Mouse (Mus musculus) stomach, postnatal 0 days (tissue): ENCODE data around the gene Trmt5. TPM values are rescaled to one million over a fixed set of nuclear protein-coding genes. Genes with fewer than 3 reads are reported as not detected.

ENCODE experiments used
- ATAC-seq: fragments of 200-750 bp; cut with Nextera tagmentation; 2 replicates; pipeline ENCODE4 v1.8.0; 2017; ENCODE audit not compliant: low FRiP score, low TSS enrichment
- DNase-seq: peaks from one replicate; pipeline ENCODE4 v3.0.0-alpha.2; 2016; ENCODE audit warnings: low spot score
- H3K27ac ChIP-seq: fragments of 300-500 bp; sonication (generic); replicated peaks from 2 replicates; pipeline ENCODE4 v1.5.1; 2014; ENCODE audit warnings: mild to moderate bottlenecking, control low read depth
- H3K27me3 ChIP-seq: fragments of 300-500 bp; sonication (generic); 2 replicates; pipeline ENCODE4 v1.6.1; 2014; ENCODE audit warnings: low read length; ENCODE audit not compliant: control insufficient read depth, insufficient read depth
- H3K36me3 ChIP-seq: fragments of 300-500 bp; sonication (generic); 2 replicates; pipeline ENCODE4 v1.6.1; 2014; ENCODE audit warnings: low read length, mixed read lengths; ENCODE audit not compliant: control insufficient read depth, insufficient read depth
- H3K4me1 ChIP-seq: fragments of 300-500 bp; sonication (generic); replicated peaks from 2 replicates; pipeline ENCODE4 v1.6.1; 2014; ENCODE audit warnings: antibody characterized with exemption; ENCODE audit not compliant: control insufficient read depth, insufficient read depth
- H3K4me2 ChIP-seq: fragments of 300-500 bp; sonication (generic); replicated peaks from 2 replicates; pipeline ENCODE4 v1.6.1; 2014; ENCODE audit warnings: low read depth, mild to moderate bottlenecking, control low read depth, moderate library complexity
- H3K4me3 ChIP-seq: fragments of 300-500 bp; sonication (generic); 2 replicates; pipeline ENCODE4 v1.5.1; 2014; ENCODE audit warnings: low read depth, low read length, control low read depth
- H3K9ac ChIP-seq: fragments of 300-500 bp; sonication (generic); 2 replicates; pipeline ENCODE4 v1.6.1; 2014; ENCODE audit warnings: mild to moderate bottlenecking, low read length, control low read depth, mixed read lengths
- H3K9me3 ChIP-seq: fragments of 300-500 bp; sonication (generic); 2 replicates; pipeline ENCODE4 v1.6.1; 2016; ENCODE audit warnings: low read length; ENCODE audit not compliant: control insufficient read depth
- CTCF ChIP-seq: IDR thresholded peaks from 2 replicates; pipeline ENCODE4 v1.5.1; 2016; ENCODE audit warnings: antibody characterized with exemption, low read depth, mild to moderate bottlenecking, moderate library complexity
- EP300 ChIP-seq: optimal IDR thresholded peaks from 2 replicates; pipeline ENCODE3; 2016; ENCODE audit warnings: antibody characterized with exemption
- WGBS: fragments of 180-500 bp; shearing (Covaris S2); extraction: QIAGEN DNeasy Blood & Tissue Kit; methylation state at CpG from one replicate; pipeline ENCODE4 v1.1.7; 2014; 5-methylcytosine and 5-hydroxymethylcytosine counted together
- polyA plus RNA-seq: library from polyadenylated mRNA; unstranded; fragments of >200 nt; fragmentation: Nextera tagmentation; extraction: Ambion mirVana; gene quantifications from 2 replicates; pipeline ENCODE4 v1.2.1, GENCODE M21; 2015

The Trmt5 gene
- polyA plus RNA-seq, 1 experiment from 2014 or later, result 7.3 TPM

DNA sequence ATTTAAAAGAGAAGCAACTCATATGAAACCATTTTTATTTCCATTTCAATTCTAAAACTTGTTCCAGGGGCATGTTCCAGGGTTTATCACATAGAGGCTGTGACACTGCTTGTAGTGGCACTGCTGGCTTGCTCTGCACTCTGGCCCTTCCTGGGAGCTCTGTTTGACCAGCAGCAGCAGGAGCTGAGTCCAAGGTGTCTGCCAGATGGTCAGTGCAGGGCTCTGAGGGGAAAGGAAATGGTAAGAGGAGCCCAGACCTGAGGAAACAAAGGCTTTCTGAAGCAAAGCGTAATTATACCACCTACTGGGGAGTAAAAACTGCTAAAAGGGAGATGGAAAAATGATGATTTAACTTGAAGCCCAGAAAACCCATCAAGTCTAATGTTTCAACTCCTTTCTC, 18.0 kb downstream of the Trmt5 start:
- Histone ChIP-seq H3K27ac (no peak overlapping the region), H3K9me3 (no peaks in the 10 kb centered on the region), H3K27me3 (no peaks in the 10 kb centered on the region), H3K4me1 (no peaks in the 10 kb centered on the region), H3K4me2 (no peak overlapping the region), H3K9ac (no peak overlapping the region), H3K4me3 (no peak overlapping the region), H3K36me3 (no peaks in the 10 kb centered on the region)
- no peak for DNase-seq
- TF ChIP-seq EP300, result no peak
- TF ChIP-seq CTCF, result no peak
- WGBS, result 100% methylated on average over 1 of the region's 1 CpGs
- no peak for ATAC-seq

DNA sequence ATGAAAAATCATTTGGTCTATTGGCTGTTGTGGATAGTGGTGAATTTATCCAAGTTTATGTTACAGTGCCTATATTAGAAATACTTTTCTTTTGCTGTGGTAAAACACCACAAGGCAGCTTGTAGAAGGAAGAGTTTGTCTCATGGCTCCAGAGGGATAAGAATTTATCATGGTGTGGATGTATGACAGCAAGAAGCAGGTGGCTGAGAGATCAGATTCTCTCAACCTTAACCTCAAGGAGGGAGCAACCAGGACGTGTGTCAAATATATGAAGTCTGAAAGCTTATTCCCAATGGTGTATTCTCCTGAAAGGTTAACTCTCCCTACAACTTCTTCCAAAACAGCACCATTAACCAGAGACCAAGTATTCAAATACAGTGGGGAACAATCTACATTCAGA, 19.9 kb downstream of the Trmt5 start:
- 83% methylated on average over 1 of the region's 1 CpGs for whole genome bisulfite sequencing
- Histone ChIP-seq H3K4me2 (no peak overlapping the region), H3K27ac (no peak overlapping the region), H3K36me3 (no peaks in the 10 kb centered on the region), H3K9ac (no peak overlapping the region), H3K4me1 (no peaks in the 10 kb centered on the region), H3K9me3 (no peaks in the 10 kb centered on the region), H3K27me3 (no peaks in the 10 kb centered on the region), H3K4me3 (no peak overlapping the region)
- DNase-seq, result no peak
- TF ChIP-seq EP300 (no peak), CTCF (no peak)
- no peak for ATAC-seq

DNA sequence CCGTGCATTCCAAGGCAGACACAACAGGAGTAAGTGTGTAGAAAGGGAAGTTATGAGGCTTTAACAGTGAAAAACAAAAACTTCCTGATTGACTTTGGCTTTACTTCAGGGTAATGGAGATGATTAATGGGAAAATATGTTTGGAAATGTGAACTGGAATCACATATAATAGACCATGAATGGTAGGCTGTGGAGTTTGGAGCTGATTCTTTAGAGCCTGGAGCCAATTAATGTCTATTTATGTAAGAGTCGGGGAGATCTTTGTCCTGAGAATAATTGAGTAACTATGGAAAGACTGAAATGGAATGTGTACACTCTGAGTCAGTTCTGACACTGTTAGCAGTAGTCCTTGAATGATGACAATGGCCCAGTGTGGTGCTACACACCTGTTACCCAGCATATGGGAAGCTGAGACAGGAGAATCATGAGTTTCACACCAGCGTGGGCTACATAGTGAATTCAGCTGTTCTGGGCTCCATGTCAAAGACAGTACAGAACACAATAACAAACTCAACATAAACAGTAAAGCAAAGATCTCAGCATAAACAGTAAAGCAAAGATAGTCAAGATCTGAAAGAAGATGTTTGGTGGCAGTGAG, 21.0 kb downstream of the Trmt5 start:
- H3K27ac ChIP-seq, result no peak overlapping the region
- TF ChIP-seq CTCF, result no peak
- no peak for TF ChIP-seq EP300
- DNase-seq (no peak), ATAC-seq (no peak)
- H3K9me3 ChIP-seq, result no peaks in the 10 kb centered on the region
- no peaks in the 10 kb centered on the region for H3K4me1 ChIP-seq
- H3K9ac ChIP-seq, result no peak overlapping the region
- H3K4me2 ChIP-seq, result no peak overlapping the region
- 48% methylated on average over 3 of the region's 3 CpGs for WGBS
- no peak overlapping the region for H3K4me3 ChIP-seq
- no peaks in the 10 kb centered on the region for H3K27me3 ChIP-seq
- no peaks in the 10 kb centered on the region for H3K36me3 ChIP-seq

DNA sequence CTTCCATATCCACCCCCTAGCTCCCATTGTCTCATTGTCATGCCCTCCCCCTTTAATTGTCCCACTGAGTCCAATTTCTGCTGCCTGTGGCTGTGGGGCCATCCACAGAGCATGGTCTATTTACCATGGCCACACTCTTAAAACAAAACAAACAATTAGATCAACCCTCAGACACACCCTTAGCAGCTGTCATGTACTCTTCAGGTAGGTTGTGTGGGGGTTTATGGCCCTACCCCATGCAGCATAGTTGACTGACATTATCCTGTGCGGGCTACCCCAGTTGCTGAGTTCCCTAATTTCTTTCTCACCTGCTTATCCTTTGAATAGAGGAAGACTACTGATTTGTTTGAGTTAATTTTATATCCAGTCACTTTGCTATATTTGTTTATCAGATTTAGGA, 26.2 kb downstream of the Trmt5 start:
- ATAC-seq (no peak), DNase-seq (no peak)
- Histone ChIP-seq H3K4me2 (no peak overlapping the region), H3K4me3 (no peak overlapping the region), H3K9me3 (no peaks in the 10 kb centered on the region), H3K36me3 (no peaks in the 10 kb centered on the region), H3K9ac (no peak overlapping the region), H3K27ac (no peak overlapping the region), H3K4me1 (no peaks in the 10 kb centered on the region), H3K27me3 (no peaks in the 10 kb centered on the region)
- 96% methylated on average over 1 of the region's 1 CpGs for WGBS
- TF ChIP-seq CTCF (no peak), EP300 (no peak)

DNA sequence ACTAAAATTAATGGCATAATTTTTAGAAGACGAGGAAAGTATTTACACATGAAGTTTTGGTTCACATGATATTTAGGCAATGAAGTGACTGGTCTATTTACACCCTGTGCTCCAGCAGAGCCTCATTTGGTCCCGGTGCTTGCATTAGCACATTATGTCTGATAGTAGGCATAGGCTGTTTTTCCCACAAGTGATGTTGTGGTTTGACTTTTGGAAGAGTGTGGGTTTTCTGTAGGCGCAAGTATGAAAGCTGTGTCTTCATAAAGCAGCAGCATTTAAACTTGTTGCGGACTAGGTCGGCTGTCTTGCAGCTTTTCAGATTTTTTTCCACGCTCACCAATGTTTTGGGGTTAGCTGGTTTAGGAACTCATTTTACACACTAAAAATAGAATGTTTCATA, 27.2 kb downstream of the Trmt5 start:
- no peak for TF ChIP-seq EP300
- no peak for TF ChIP-seq CTCF
- no peak overlapping the region for H3K4me2 ChIP-seq
- WGBS, result 94% methylated on average over 6 of the region's 6 CpGs
- ATAC-seq (no peak), DNase-seq (no peak)
- H3K9ac ChIP-seq, result no peak overlapping the region
- no peak overlapping the region for H3K27ac ChIP-seq
- no peaks in the 10 kb centered on the region for H3K4me1 ChIP-seq
- H3K27me3 ChIP-seq, result no peaks in the 10 kb centered on the region
- H3K36me3 ChIP-seq, result no peaks in the 10 kb centered on the region
- H3K4me3 ChIP-seq, result no peak overlapping the region
- H3K9me3 ChIP-seq, result no peaks in the 10 kb centered on the region

DNA sequence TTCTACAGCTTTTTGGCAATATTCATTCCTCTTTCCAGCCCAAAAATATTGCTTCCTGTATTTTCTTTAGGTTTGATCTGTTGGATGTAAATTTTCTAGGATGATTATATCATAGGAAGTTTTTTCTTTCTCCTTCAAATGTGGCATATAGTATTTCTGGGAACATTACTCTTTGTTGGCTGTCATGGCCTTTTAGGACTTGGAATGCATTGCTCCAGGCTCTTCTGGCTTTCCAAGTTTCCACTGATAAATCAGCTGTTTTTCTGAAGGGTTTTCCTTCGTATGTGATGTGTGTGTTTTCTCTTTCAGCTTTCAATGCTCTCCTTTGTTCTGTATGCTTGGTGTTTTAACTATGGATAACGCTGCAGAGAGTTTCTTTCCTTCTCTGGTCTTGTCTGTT, 31.5 kb downstream of the Trmt5 start:
- H3K4me2 ChIP-seq, result no peak overlapping the region
- H3K9me3 ChIP-seq, result no peaks in the 10 kb centered on the region
- H3K27ac ChIP-seq, result no peak overlapping the region
- no peak overlapping the region for H3K9ac ChIP-seq
- no peak overlapping the region for H3K4me3 ChIP-seq
- no peaks in the 10 kb centered on the region for H3K36me3 ChIP-seq
- no peak for DNase-seq
- no peaks in the 10 kb centered on the region for H3K4me1 ChIP-seq
- WGBS, result 47% methylated on average over 2 of the region's 2 CpGs
- TF ChIP-seq EP300 (no peak), CTCF (no peak)
- no peak for ATAC-seq
- no peaks in the 10 kb centered on the region for H3K27me3 ChIP-seq
